In the genomic region with DNA sequence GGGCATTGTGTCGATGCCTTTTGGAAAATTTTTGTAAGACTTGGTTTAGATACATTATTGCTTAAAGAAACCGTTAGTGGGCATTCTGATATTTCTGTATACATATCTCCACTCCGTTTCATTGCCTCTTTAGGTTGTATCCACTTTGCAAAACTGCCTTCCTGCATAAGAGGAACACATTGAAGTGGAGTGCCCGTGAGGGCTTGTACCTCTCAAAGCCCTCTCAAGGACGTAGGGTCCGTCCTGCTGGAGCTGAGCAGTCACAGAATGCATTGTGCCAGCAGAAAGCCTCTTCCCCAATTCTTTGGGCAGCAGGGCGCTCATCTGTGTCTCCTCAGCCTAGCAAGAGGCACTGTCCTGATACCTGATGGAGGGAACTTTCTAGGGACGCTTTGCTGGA, we compare ENCODE assay signal across 15 mouse cellular contexts. TPM values are rescaled to one million over a fixed set of nuclear protein-coding genes. Genes with fewer than 3 reads are reported as not detected.
"Had no signal": no experiment of that assay in that cellular context is flagged by ENCODE, and none has a peak within 500 bp of the region (broad histone marks: within the 10 kb centered on the region; RNA-seq: fewer than 3 reads in every experiment).

No protein-coding gene starts in this region.

- H3K9me3 ChIP-seq: kidney, embryonic 15.5 days; liver, embryonic 13.5 days; midbrain, embryonic 15.5 days; neural tube, embryonic 13.5 days had no signal

- H3K9ac ChIP-seq: kidney, embryonic 15.5 days; liver, embryonic 13.5 days; midbrain, embryonic 15.5 days; neural tube, embryonic 13.5 days had no signal

- ATAC-seq: midbrain, embryonic 15.5 days had no signal

- H3K4me2 ChIP-seq: kidney, embryonic 15.5 days; liver, embryonic 13.5 days; midbrain, embryonic 15.5 days; neural tube, embryonic 13.5 days had no signal

- H3K27ac ChIP-seq: kidney, embryonic 15.5 days; left cerebral cortex, adult 2 months; liver, embryonic 13.5 days; macrophage; midbrain, embryonic 15.5 days; neural tube, embryonic 13.5 days; stomach, postnatal 0 days had no signal

- H3K4me1 ChIP-seq: kidney, embryonic 15.5 days had no signal

- H3K4me3 ChIP-seq: kidney, embryonic 15.5 days; left cerebral cortex, adult 2 months; liver, embryonic 13.5 days; midbrain, embryonic 15.5 days; myocyte; neural tube, embryonic 13.5 days had no signal

- DNase-seq: kidney, adult 11 months; kidney, adult 8-10 months; kidney, postnatal 10 days; layer of hippocampus, postnatal 36 days; liver, embryonic 13.5 days; lung, adult 2 months; thymus, adult 2 months; thymus, postnatal 14 days had no signal

- H3K27me3 ChIP-seq: kidney, embryonic 15.5 days; liver, embryonic 13.5 days; midbrain, embryonic 15.5 days; neural tube, embryonic 13.5 days had no signal

RNA-seq across cellular contexts. Expression of a gene that starts 56.1 kb away (rescaled TPM):
- polyA plus RNA-seq: macrophage had no signal
